Mouse (Mus musculus) 3T3-L1 (cell line): ENCODE data around the gene Olfr311.

ENCODE experiments used
- DNase-seq: peaks from one replicate; pipeline ENCODE4 v3.0.0-alpha.2; 2015; ENCODE audit warnings: low read depth, low spot score

Gene Olfr311

DNA sequence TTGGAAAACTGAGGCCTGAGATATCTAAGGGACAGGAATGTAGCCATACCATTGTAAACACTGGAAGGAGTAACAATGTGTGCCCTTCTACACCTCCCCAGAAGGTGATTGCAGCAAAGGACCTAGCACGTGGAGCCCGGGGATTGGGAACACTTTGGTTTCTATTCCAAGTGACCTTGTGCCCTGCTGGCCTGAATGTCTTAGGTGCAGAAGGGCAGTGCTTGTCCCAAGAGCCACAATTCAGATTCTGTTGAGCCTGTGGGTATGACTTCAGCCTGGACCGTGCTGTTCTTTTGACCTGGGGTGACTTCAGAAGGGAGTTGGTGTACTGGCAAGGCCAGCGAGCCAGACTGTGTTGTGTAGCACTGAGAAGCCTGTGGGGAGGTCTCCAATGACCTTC lies 31.9 kb downstream of the Olfr311 start:
- no peak for DNase-seq

- no peak for DNase-seq
These were observed 44.7 kb downstream of the Olfr311 start for GRCm38 (mm10) chr11:58883756-58884155.

DNA sequence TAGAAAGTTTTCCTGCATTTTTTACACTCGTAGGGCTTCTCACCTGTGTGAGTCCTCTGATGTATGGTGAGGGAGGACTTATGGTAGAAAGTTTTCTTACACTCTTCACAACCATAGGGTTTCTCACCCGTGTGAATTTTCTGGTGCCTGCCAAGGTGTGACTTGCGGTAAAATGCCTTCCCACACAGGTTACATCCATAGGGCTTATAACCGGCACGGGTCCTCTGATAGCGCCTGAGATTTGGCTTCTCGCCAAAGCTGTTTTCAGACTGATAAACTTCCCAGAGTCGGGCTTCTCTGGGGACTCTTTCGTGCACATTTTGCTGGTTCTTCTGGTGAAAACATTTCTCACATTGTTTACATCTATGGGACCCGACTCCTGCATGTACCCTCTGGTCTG lies 51.5 kb downstream of the Olfr311 start:
- no peak for DNase-seq
